Mouse (Mus musculus) thymus, postnatal 25 days (tissue): ENCODE data around the gene Bbs1.
"Not testable (repeated sequence)": the region's sequence is repeated elsewhere in the genome, so short reads cannot be mapped to it uniquely, and the experiment has no call there.

Experiments
- DNase-seq: peaks from one replicate; pipeline ENCODE4 v3.0.0; 2022

Gene Bbs1

DNA sequence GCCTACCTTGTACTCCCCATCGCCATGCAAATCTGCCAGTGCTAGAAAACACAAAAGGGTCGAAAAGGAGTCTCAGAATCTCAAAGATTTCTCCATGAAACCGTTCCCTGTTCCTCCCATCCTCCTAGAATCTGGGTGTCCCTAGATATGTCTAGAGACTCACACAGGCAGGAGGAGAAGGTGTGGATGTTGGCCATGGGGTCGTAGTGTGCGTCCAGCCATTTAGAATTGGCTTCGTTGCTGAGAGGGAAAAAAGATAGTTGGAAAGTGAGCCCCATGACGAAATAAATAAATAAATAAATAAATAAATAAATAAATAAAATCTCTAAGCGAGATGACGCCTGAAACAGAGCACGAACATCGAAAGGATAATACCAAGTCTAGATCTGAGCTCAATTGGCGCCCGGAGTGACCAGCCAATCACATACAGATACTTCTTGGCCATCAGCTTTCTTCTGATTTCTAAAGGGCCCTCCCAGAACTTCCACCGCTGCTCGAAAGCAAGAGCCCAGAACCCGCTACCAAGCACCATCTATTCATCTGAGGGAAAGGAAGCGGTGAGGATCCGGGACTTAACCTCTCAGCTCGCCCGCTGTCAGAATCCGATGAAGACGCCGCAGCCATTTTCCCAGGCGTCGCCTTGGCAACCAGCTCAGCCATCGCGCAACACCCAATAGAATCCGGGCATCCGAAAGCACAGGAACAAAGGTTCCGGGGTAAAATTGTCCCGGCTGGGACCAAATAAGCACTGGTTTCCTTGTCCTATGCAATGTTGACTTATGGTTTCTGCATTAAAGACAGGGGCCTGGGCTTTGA lies at the start of gene Bbs1:
Gene Bbs1 (minus strand): TSS at position 650 of the 816 bp plus-strand sequence.
- DNase-seq = peak; percentile 75

DNA sequence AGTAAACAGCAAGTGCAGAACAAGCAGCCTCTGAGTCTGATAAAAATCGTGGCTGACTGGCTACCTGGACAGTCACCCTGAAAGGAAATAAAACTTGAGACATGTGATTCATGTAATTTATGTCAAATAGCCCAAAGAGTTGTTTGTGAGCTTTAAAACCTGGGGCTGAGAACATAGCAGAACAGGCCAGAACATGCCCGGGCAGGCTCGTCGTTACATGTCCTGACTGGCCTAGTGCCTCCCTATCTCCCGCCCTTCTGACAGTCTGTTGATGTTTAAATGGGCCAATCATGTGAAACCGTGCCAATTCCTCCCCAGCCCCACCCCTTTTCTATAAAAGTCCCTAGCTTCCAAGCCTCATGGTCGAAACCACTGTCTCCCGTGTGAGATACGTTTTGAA lies 42.2 kb upstream of the Bbs1 start:
- not testable (repeated sequence) for DNase-seq

DNA sequence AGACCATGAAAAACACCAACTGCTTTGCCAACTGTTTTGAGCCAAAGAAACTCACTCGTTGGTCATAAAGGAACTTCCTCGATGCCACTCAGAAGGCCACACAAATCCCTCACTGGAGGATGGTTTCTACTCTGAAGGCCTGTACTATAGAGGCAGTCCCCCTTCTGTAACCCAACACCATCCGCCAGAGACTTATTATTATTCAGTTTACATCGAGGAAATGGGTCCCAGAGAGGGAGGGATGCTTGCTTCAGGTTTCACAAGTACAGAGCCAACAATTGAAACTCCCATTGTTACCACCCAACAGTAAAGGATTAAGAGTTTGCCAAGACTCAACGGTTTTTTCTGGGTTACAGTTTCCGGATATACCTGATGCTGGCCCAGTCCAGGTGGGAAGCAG lies 39.1 kb upstream of the Bbs1 start:
- no peak for DNase-seq

DNA sequence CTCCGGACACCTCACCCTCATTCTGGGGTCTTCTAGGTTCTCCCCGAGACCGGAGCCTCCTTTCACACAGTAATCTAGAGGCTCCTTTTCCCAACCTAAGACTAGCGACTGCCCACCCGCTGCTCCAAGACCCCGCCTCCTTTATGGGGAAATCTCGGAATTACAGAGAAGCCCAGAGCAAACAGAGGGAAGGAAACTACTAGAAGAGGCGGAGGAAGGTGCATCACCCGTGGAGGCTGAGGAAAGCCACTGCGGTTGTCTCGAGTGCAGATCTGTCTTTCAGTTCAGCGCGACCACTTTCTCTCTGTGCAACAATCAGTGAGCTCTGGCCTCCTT lies 36.8 kb upstream of the Bbs1 start:
- DNase-seq = no peak

DNA sequence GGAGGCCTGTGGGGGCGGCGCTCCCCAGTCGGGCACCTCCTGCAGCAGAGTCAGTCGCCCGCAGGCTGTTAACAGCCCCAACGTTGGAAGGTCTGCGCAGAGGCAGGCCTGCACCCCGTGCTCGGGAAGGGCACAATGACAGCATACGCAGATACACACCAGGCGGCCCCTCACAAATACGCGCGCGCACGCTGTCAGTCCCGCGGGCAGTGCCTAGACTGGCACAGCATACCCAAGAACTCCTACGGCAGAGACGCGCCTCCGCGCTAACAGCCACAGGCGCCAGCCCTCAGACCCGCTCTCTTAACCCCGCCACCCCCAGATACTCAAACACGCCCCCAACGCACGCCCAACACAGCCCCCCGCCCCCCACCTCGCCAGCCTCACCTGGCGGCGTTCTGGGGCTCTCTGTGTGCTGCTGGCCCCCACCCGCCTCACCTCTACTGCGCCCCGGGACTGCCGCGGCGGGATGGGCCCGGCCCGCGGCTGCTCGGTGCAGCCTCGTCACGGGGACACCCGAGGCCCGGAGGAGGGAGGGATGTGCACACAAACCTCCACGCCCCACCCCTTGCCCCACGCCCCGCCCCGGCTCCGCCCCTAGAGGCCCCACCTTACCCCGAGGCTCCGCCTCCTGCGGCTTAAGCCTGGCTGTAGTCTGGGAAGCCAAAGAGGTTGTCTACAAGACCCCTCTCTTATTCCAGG lies 36.3 kb upstream of the Bbs1 start, which contains the start of gene Peli3:
Gene Peli3 (minus strand): TSS at position 577 of the 702 bp plus-strand sequence.
- DNase-seq = peak; percentile 84

DNA sequence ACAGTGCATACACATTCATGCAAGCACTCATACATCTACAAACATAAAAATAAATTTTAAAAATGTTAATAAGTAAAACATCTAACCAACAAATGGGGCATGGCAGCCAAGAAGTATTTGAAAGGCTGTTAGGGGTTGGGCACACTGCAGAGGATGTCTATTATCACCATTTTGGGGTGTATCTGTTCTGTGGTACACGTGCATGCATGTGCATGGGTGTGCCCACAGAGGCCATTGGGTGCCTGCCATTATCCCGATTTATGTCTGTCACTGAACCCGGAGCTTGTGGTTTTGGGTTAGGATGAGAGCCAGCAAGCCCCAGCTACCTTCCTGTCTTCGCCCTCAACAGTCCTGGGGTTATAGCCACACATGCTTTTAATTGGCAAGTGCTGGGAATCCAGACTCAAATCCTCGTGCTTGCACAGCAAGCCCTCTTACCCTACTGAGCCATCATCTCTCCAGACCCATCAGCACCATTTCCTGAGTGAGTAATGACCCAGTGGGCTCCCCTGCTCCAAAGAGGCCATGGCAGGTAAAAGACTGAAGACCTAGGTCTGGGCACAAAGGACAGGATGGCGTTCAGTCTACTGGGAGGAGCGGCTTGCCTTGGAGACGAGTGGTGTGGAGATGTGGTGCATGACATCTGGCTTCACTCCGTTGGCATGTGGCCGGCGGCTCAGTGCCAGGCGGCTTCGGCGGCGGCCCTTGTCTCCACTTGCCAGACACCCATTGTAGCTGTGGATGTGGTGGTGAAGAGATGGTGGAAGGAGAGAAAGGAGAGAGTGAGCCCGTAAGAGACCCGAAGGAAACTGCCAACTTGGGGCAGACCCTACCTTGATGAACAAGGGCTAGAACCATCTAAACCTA lies 31.2 kb upstream of the Bbs1 start:
- no peak for DNase-seq

DNA sequence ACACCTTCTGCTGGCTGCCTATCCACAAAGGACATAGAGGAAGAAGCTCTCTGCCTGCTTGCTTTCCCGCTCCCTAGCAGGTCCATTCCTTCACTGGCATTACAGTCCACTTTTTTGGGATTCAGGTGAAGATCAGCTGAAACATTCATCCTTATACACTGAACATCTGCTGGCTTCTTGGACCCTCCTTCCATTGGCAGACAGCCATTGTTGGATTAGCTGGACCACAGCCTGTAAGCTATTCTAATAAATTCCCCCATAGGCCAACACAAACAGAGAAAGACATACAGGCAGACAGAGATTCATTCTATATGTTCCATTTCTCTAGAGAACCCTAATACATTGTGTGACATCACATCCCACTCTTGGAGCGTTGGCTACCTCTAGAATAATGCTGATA lies 30.5 kb upstream of the Bbs1 start:
- DNase-seq = no peak

DNA sequence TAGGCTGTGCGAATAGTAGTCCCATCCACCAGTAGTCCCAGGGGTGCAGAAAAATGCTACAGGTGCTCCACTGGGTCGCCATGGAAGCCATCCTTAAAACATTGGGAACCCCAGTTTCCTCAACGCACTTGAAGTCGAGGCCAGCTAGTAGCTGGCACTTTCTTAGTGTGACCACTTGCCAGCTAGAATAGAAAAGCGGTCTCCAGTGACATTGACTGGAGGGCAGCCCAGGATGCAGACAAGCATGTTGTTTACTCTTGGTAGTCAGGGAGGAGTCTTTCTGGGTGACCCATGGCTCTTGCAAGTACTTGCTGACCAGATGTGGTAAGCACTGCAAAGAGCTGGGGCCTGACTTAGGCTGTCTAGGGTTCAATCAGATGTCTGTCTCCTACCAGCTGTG lies 22.4 kb upstream of the Bbs1 start:
- no peak for DNase-seq

DNA sequence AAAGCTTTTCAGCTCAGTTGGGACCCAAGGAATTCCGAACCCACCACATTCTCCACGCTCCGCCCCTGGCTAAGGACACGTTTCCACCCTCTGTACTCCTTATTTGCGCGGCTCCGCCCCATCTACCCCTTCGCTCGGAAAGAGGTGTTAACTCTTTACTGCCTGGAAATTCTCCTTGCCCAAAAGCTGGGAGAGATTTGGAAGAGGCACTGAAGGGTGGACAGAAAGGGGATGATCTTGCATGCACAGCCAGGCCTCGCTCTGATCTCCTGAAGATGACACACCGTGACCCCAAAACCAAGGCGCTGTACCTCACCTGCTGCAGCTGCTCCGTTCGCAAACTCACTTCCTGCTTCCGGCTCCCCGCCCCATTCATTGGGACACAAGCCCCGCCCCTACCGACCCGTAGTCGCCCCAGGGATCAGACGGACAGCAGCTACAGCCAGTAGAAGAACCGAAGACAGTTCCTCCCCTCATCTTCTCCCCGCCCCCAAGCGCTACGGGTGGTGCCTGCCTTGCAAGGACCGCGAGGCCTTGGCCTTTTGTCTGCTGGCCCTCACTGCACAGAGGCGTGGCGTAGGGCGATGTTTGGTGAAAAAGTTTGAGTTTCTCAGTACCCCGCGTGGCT lies 21.6 kb upstream of the Bbs1 start, which contains the start of gene Dpp3:
Gene Dpp3 (minus strand): TSS at position 384 of the 628 bp plus-strand sequence.
- peak; percentile 99 for DNase-seq

DNA sequence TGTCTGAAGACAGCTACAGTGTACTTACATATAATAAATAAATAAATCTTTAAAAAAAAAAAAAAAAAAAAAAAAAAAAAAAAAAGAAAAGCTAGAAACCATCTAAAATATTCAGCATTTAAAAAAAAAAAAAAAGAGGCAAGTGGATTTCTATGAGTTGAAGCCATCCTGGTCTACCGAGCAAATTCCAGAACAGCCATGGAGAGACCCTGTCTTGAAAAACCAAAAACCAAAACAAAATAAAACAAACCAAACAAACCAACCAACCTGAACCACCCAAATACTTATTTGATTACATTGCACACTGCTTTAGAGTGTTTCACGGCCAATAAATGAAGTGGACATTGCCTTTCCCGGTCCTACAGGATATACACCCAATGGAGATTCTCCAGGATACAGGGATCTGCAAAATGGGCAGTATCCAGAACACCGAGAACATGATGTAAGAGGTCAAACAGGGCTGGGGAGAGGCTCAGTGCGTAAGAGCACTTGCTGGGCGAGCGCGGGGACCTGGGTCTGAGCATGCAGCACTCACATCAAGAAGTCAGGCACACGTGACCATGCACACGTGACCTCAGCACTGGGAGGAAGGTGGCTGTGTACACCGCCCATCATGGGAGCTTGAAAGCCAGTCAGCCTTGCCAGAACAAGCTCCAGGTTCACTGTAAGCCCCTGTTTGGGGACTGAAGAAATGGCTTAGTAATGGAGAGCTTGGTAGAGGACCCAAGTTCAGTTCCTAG lies 18.9 kb upstream of the Bbs1 start:
- DNase-seq = no peak

DNA sequence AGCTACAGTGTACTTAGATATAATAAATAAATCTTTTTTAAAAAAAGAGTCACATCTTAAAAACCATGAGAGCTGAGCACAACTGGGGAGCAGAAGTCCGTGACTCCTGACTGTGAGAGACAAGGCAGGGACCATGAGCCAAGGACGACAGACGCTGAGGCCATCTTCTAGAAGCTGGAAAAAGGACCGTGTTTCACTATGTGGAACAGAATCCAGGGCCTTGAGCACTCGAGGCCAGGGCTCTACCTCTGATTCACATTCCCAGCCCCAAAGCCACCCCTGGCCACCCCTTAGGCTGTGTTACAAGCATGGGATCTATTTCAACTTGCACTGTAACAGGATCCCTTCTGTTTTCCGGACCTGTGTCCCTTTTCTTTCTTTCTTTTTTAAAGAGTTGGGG lies 13.2 kb upstream of the Bbs1 start:
- no peak for DNase-seq

DNA sequence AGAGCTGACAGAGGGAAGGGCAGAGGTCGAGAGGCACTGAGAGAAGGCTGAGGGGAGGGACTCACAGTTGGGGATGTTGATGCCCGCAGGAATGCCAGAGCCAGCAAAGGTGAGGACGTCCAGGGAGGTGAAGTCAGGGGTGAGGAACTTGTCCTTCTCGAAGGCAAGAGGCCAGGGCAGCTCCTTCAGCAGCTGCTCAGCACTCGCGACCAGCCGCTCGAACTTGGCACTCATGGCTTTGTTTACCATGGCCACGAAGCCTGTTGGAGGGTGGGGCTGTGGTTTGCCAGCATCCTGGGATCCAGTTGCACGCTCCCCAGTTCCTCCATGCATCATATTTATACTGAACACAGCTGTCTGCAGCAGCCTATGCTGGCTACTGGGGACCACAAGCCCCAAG lies 10.4 kb upstream of the Bbs1 start:
- DNase-seq = no peak

DNA sequence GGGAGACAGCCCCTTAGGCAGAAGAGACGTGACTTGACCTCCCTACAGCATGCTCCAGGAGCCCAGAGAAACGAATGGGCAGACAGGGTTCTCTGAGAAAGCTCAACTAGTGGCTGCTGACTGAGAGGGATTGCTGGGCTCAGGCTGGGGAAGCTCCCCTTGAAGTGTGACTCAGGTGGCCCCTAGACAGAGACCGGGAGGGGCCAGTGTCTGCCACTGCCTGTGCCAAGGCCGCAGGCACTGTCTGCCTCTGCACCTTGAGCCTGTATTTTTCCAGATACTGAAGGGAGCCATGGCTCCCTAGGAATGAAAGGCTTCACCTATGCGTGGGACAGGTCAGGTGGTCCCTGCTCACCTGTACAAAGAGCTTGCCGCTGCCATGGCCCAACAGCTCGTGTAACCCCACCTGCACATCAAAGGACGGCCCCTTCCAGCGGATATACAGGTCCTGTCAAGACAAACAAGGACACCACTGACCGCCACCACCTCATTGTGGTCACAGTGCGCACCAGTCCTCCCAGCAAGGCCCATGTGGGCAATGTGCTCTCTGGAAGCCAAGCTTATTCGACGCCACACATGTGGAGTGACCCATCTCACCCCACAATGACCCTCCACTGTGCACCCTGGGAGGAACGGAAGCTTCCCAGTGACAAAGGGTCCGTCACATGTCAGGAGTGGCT lies 9.6 kb upstream of the Bbs1 start:
- DNase-seq = no peak

DNA sequence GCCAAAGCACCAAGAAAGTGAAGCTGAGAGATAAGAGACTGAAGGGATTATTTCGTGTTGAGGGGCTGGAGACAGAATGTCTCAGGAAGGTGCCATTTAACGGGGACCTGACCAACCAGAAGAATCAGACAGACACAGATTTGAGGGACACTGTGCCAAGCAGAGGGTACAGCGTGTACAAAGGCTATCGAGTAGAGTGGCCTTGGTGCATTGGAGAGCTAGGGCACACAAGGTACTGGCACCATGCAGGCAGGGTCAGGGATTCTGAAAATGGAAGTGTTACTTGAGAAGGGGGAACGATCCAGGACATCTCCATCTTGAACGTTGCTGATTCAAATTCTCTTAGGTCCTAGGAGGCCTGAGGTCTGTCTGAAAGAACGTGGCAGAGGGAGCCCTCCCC lies 2.9 kb upstream of the Bbs1 start:
- no peak for DNase-seq

DNA sequence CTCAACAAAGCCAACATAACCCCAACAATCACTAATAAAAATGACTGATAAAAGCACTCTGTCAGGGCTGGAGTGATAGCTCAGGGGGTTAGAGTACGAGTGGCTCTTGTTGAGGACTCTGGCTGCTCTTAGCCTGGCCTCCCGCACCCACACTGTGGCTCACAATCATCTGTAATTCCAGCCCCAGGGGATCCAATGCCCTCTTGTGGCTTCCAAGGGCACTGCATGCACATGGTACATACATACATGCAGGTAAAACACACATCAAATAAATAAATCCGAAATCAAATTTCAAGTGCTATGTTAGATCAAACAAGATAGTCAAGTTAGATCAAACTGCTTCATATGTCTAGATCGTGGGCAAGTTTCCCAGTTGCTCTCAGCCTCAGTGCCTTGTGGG lies 1.7 kb upstream of the Bbs1 start:
- DNase-seq = peak; percentile 32

DNA sequence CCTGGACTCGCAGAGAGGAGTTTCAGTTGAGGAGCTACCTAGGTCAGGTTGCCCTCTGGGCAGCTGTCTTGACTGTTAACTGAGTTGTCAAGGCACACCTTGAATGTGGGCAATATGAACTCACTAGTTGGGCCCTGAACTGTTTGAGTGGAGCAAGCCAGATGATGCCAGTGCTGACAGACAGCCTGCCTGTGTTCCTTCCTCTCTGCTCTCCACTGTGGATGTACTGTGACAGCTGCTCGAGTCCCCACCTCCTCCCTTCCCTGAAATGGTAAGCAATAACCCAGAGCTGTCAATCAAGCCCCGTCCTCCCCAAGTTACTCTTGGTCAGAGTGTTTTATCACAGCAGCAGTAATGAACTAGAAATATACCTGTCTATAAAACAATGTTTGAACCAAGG lies 6.5 kb downstream of the Bbs1 start:
- no peak for DNase-seq

DNA sequence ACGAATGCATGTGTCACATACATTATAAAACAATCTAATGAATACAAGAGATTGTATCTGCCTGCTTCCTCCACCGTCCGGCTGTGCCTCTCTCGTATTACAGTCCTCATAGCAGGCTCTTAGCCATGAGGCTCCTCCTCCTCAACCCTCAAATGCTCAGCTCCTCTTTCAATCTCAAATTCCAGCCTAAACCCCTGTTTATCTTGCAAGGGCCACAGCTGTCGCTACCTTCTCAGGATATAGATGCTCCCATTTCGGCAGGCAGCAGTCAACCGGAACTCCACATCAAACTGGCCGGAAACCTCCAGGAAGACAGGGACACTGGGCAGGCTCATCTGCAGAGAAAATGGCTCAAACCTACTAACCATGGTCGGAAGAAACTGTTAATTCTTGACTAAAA lies 7.5 kb downstream of the Bbs1 start:
- no peak for DNase-seq

DNA sequence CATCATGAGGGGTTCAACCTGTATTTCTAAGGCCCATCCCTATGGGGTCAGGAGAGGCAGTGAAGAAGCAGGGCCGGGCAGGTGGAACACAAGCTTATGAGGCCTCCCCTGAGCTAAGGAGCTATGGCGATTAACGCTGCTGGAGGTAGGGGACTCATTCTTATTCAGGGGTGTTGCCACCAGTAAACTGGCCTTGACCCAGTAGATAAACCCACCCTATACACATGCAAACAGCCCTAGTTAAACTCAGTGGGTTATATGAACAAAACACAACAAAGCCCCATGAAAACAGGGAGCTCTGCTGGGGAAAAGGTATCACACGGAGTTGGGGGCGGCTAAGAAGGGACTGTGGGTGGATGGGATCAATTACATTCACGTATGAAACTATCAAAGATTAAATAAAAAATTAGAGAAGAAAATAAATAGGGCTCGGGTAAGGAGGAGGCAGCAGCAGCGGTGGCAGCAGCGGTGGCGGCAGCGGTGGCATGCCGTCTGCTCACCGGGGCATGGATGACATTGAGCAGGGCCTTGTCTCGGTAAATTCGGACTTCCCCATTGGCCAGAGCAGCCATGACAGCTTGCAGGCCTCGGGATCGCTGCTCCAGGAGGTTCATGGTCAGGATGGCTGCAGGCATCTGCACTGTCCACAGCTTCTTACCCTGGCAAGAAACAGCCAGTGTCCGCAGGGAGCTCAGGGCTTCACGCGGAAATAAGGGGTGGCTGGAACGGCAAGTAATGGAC lies 9.5 kb downstream of the Bbs1 start:
- no peak for DNase-seq

DNA sequence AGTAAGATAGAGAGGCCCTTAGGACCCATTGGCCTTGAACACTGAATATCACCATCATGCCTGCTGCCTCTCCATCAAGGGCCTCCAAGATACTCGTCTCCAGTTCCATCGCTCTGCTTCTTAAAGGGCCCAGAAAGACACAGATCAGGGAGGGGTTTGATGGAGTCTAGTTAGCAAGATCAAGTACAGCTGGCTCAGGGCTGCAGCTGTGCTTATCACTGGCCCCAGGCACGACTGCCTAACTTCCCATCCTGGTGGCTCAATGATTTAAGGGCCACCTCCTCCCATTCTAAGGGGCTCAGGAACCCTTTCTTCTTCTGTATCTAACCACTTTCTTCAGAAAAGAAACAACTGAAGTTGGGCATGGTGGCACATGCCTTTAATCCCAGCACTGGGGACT lies 14.6 kb downstream of the Bbs1 start:
- DNase-seq = no peak

DNA sequence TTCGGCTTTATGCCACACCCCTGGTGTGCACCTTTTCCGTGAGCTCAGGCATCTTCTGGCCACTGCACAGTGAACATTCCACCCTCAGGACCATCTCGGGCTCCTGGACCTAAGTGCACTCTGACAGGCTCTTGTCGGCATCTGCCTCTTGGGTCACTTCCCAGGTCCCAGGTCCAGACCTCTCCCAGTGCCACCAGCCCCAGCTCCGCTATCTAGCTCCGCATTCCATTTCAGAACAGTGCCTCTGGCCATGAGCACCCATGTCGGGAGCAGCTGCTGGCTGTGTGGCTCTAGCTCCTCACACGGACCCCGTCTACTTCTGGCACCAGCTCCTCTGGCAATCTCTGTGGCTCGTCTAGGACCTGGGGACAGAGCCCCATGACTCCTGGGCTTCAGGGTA lies 16.6 kb downstream of the Bbs1 start:
- DNase-seq = no peak

DNA sequence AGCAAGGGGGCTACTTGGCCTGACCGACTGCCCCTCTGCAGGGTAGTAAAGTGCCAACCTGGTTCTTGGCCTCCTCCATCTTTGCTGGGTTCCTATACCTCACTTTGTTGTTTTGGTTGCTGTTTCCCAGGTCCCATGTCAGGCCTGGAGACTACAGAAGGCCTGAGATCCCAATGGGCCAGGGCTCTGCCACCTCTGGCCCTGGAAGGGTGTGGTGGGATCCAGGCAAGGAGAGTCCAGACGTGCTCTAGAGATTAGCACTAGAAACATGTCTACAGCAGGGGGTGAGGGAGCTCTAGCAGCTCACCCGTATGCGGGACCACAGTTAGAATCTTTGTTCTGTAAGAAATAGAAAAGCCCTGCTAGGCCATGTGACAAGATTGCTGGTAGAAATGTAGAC lies 22.5 kb downstream of the Bbs1 start:
- DNase-seq = no peak
